20 mouse cellular contexts compared by ENCODE assay signal in the genomic region with DNA sequence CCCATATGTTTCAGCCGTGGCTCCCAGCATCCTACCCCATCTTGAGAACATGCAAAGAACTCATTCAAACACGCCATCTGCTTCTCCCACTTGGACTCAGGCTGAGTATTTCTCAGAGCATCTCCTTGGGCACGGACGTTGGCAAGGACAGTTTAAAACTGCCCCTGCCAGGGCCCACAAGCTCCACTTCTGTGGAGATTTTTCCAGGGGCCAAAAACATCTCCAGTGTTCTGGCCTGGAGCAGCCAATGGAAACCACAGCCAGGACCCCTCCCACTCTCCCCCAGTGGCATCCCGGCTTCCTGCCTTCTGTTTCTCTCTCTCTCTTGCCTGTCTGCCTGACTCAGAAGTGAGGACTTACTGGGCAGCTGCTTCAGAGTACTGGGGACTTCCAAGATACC. TPM values are rescaled to one million over a fixed set of nuclear protein-coding genes. Genes with fewer than 3 reads are reported as not detected.
DNase-seq lines count a peak whose midpoint lies in the region; ATAC-seq and TF ChIP-seq lines count a peak whose summit lies in the region.
"Had no signal": no experiment of that assay in that cellular context is flagged by ENCODE, and none has a peak within 500 bp of the region (broad histone marks: within the 10 kb centered on the region; RNA-seq: fewer than 3 reads in every experiment).

A gene (plus strand): TSS at position 316 of the 400 bp plus-strand sequence.

- DNase-seq in midbrain, postnatal 0 days (ENCODE audit: low spot score) = peak; percentile 45
- DNase-seq in midbrain, embryonic 11.5 days (ENCODE audit: low spot score, missing footprints) = no peak
- DNase-seq in frontal cortex, postnatal 14 days (ENCODE audit: low spot score in 2 of 2) = peak; percentile 8 to 9
- DNase-seq in right cerebral cortex, postnatal 10 days (ENCODE audit: low spot score in 2 of 2) = peak; percentile 37 to 65
- no peak for DNase-seq in heart, embryonic 10.5 days (ENCODE audit: low spot score)
- DNase-seq: adrenal gland, adult 2 months; kidney, adult 18-20 months; kidney, postnatal 14 days; lung, embryonic 14.5 days; midbrain, embryonic 14.5 days; thymus, postnatal 36 days had no signal

- H3K27me3 ChIP-seq in forebrain, embryonic 16.5 days (replicated peaks; ENCODE audit: control insufficient read depth, insufficient read depth, low read length) = no peaks in the 10 kb centered on the region
- H3K27me3 ChIP-seq in forebrain, embryonic 12.5 days = no peaks in the 10 kb centered on the region
- no peaks in the 10 kb centered on the region for H3K27me3 ChIP-seq in midbrain, postnatal 0 days (ENCODE audit: insufficient read depth, low read length)
- no peaks in the 10 kb centered on the region for H3K27me3 ChIP-seq in midbrain, embryonic 11.5 days (ENCODE audit: control insufficient read depth, insufficient read depth, low read length)
- H3K27me3 ChIP-seq in heart, embryonic 10.5 days (ENCODE audit: insufficient read depth, poor library complexity, severe bottlenecking) = no peaks in the 10 kb centered on the region
- H3K27me3 ChIP-seq: heart, embryonic 15.5 days; hindbrain, embryonic 13.5 days had no signal

- 55% methylated on average over 5 of the region's 5 CpGs for WGBS in forebrain, embryonic 16.5 days
- WGBS in forebrain, embryonic 12.5 days = 80% methylated on average over 5 of the region's 5 CpGs
- 71% methylated on average over 5 of the region's 5 CpGs for WGBS in midbrain, postnatal 0 days
- 82% methylated on average over 5 of the region's 5 CpGs for WGBS in midbrain, embryonic 11.5 days
- 60% methylated on average over 5 of the region's 5 CpGs for WGBS in heart, embryonic 10.5 days

- H3K4me1 ChIP-seq in forebrain, embryonic 16.5 days (replicated peaks; ENCODE audit: control insufficient read depth, insufficient read depth, low read length) = peaks cover 19% of the 10 kb centered on the region
- peaks cover 6% of the 10 kb centered on the region; the same call in 1 of the 2 replicates for H3K4me1 ChIP-seq in forebrain, embryonic 12.5 days
- H3K4me1 ChIP-seq in midbrain, postnatal 0 days (ENCODE audit: insufficient read depth, low read length) = no peaks in the 10 kb centered on the region
- H3K4me1 ChIP-seq in midbrain, embryonic 11.5 days (ENCODE audit: control insufficient read depth, insufficient read depth, low read length) = no peaks in the 10 kb centered on the region
- peaks cover 5% of the 10 kb centered on the region; the same call in 1 of the 2 replicates for H3K4me1 ChIP-seq in heart, embryonic 10.5 days
- H3K4me1 ChIP-seq: heart, embryonic 15.5 days had no signal

- peak within 1 kb of the TSS; percentile 8; the same call in 1 of the 2 replicates for H3K27ac ChIP-seq in forebrain, embryonic 16.5 days (ENCODE audit: low read length)
- no peak within 1 kb of the TSS for H3K27ac ChIP-seq in forebrain, embryonic 12.5 days
- H3K27ac ChIP-seq in midbrain, postnatal 0 days (ENCODE audit: low read depth, low read length) = no peak within 1 kb of the TSS
- H3K27ac ChIP-seq in midbrain, embryonic 11.5 days (ENCODE audit: low read depth, low read length) = no peak within 1 kb of the TSS
- H3K27ac ChIP-seq in heart, embryonic 10.5 days = no peak within 1 kb of the TSS
- H3K27ac ChIP-seq: heart, embryonic 15.5 days; macrophage had no signal

- H3K36me3 ChIP-seq in forebrain, embryonic 16.5 days (ENCODE audit: control insufficient read depth, insufficient read depth) = no peaks in the 10 kb centered on the region
- H3K36me3 ChIP-seq in forebrain, embryonic 12.5 days (replicated peaks) = no peaks in the 10 kb centered on the region
- no peaks in the 10 kb centered on the region for H3K36me3 ChIP-seq in midbrain, postnatal 0 days (ENCODE audit: insufficient read depth, low read length)
- H3K36me3 ChIP-seq in midbrain, embryonic 11.5 days (ENCODE audit: control insufficient read depth, insufficient read depth, low read length) = no peaks in the 10 kb centered on the region
- no peaks in the 10 kb centered on the region for H3K36me3 ChIP-seq in heart, embryonic 10.5 days
- H3K36me3 ChIP-seq: heart, embryonic 15.5 days; hindbrain, embryonic 13.5 days had no signal

- H3K4me2 ChIP-seq in forebrain, embryonic 16.5 days (ENCODE audit: low read length) = no peak within 1 kb of the TSS
- H3K4me2 ChIP-seq in forebrain, embryonic 12.5 days = no peak within 1 kb of the TSS
- H3K4me2 ChIP-seq in midbrain, postnatal 0 days (ENCODE audit: low read depth, low read length, poor library complexity, severe bottlenecking) = no peak within 1 kb of the TSS
- H3K4me2 ChIP-seq in midbrain, embryonic 11.5 days = no peak within 1 kb of the TSS
- H3K4me2 ChIP-seq: heart, embryonic 15.5 days; hindbrain, embryonic 13.5 days; lung, embryonic 14.5 days had no signal

- H3K9ac ChIP-seq in forebrain, embryonic 16.5 days (replicated peaks; ENCODE audit: low read depth, low read length) = no peak within 1 kb of the TSS
- H3K9ac ChIP-seq in forebrain, embryonic 12.5 days = no peak within 1 kb of the TSS
- no peak within 1 kb of the TSS for H3K9ac ChIP-seq in midbrain, postnatal 0 days (replicated peaks; ENCODE audit: low read length, poor library complexity, severe bottlenecking)
- no peak within 1 kb of the TSS for H3K9ac ChIP-seq in midbrain, embryonic 11.5 days (ENCODE audit: low read length)
- H3K9ac ChIP-seq: heart, embryonic 15.5 days; hindbrain, embryonic 13.5 days; lung, embryonic 14.5 days had no signal

- no peak for TF ChIP-seq CTCF in midbrain, postnatal 0 days (IDR thresholded peaks at IDR 0.05)

- no peak within 1 kb of the TSS for H3K4me3 ChIP-seq in forebrain, embryonic 16.5 days (replicated peaks; ENCODE audit: low read length)
- no peak within 1 kb of the TSS for H3K4me3 ChIP-seq in forebrain, embryonic 12.5 days (replicated peaks)
- H3K4me3 ChIP-seq in midbrain, postnatal 0 days (ENCODE audit: low read depth, low read length) = no peak within 1 kb of the TSS
- H3K4me3 ChIP-seq in midbrain, embryonic 11.5 days (ENCODE audit: low read depth, low read length) = no peak within 1 kb of the TSS
- no peak within 1 kb of the TSS for H3K4me3 ChIP-seq in heart, embryonic 10.5 days
- H3K4me3 ChIP-seq: heart, embryonic 15.5 days; hindbrain, embryonic 13.5 days had no signal

- no peaks in the 10 kb centered on the region for H3K9me3 ChIP-seq in forebrain, embryonic 16.5 days (ENCODE audit: control insufficient read depth, low read length)
- no peaks in the 10 kb centered on the region for H3K9me3 ChIP-seq in forebrain, embryonic 12.5 days
- no peaks in the 10 kb centered on the region for H3K9me3 ChIP-seq in midbrain, postnatal 0 days (ENCODE audit: low read length)
- H3K9me3 ChIP-seq in midbrain, embryonic 11.5 days (ENCODE audit: control insufficient read depth, low read length) = no peaks in the 10 kb centered on the region
- no peaks in the 10 kb centered on the region for H3K9me3 ChIP-seq in heart, embryonic 10.5 days
- H3K9me3 ChIP-seq: heart, embryonic 15.5 days; hindbrain, embryonic 13.5 days had no signal

- ATAC-seq in forebrain, embryonic 16.5 days = 0 out of 2 replicates have a peak, but pooled peaks have one; percentile 38
- no peak for ATAC-seq in forebrain, embryonic 12.5 days (ENCODE audit: low FRiP score)
- no peak for ATAC-seq in midbrain, postnatal 0 days (ENCODE audit: low FRiP score)
- ATAC-seq in midbrain, embryonic 11.5 days (ENCODE audit: low FRiP score) = no peak
- ATAC-seq in monocyte, adult 5-6 weeks (replicated peaks; ENCODE audit: insufficient number of reproducible peaks, low FRiP score, low TSS enrichment, poor library complexity, severe bottlenecking) = no peak

RNA-seq across cellular contexts. Expression of the gene that starts here (rescaled TPM):
- 0.71 TPM in 1 of 2 replicates, not detected in the other for polyA plus RNA-seq in forebrain, embryonic 16.5 days (2015; fragmentation: Nextera tagmentation; extraction: Ambion mirVana)
- 0.55 TPM in 1 of 2 replicates, not detected in the other for polyA plus RNA-seq in forebrain, embryonic 12.5 days (2016; fragmentation: Nextera tagmentation; extraction: Ambion mirVana)
- 0.33 and 2.6 TPM in 2 replicates for total RNA-seq in midbrain, postnatal 0 days (2014; rRNA removed)
- 0.69 and 1.6 TPM in 2 replicates for polyA plus RNA-seq in midbrain, postnatal 0 days (2015; fragmentation: Nextera tagmentation; extraction: Ambion mirVana)
- polyA plus RNA-seq in midbrain, embryonic 11.5 days (2014; fragmentation: Nextera tagmentation; extraction: Ambion mirVana) = not detected in 2 replicates
- not detected in 2 replicates for polyA plus RNA-seq in heart, embryonic 10.5 days (2016; fragmentation: Nextera tagmentation; extraction: Ambion mirVana)
- total RNA-seq in monocyte, adult 5-6 weeks (2017) = not detected in 3 replicates
- total RNA-seq: adrenal gland, adult 2 months; granulocyte monocyte progenitor cell, adult 5-6 weeks; liver, adult 2 months had no signal
- polyA plus RNA-seq: adrenal gland, adult 2 months; liver, adult 2 months; lung, embryonic 14.5 days; macrophage; stomach, embryonic 16.5 days had no signal

Comparison
In these comparisons a context has a peak if more than half of its experiments do, and no peak if none do; other contexts are left out.
1. DNase-seq: peak in midbrain, postnatal 0 days (single experiment), frontal cortex, postnatal 14 days (2 of 2) and right cerebral cortex, postnatal 10 days (2 of 2); none in midbrain, embryonic 11.5 days (single experiment) and heart, embryonic 10.5 days (single experiment).
2. Peak in ATAC-seq and H3K27ac ChIP-seq in forebrain, embryonic 16.5 days; RNA of the gene not detected or under 1 TPM.